Mouse (Mus musculus) right cerebral cortex, postnatal 10 days (tissue): Measurements from ENCODE around the gene Htra2.

Source experiments
- DNase-seq, 2 experiments: peaks; one replicate each; pipeline ENCODE4 v3.0.0; 2021; ENCODE audit warnings: low spot score in 2 of 2

Gene Htra2

GRCm38 (mm10) chr6:83054871-83055431, at the start of gene Htra2:
Htra2 (minus strand) TSS chr6:83055273.
- DNase-seq: peak in 1 of 2 experiments; percentile 54

GRCm38 (mm10) chr6:83104158-83104557, 49.1 kb upstream of the Htra2 start:
- peak; percentile 60 to 84 for DNase-seq

- DNase-seq: peak in 1 of 2 experiments; percentile 56
Measured at GRCm38 (mm10) chr6:83103130-83103650, 48.1 kb upstream of the Htra2 start.

GRCm38 (mm10) chr6:83101688-83102556, 46.8 kb upstream of the Htra2 start:
- DNase-seq: peak; percentile 69 to 71

GRCm38 (mm10) chr6:83101316-83101687, 46.2 kb upstream of the Htra2 start, which contains the start of the genes Ccdc142 and Gm42688:
Ccdc142 (plus strand) TSS chr6:83101601.
Gm42688 (plus strand) TSS chr6:83101617.
- peak; percentile 92 to 95 for DNase-seq

GRCm38 (mm10) chr6:83098411-83098810, 43.3 kb upstream of the Htra2 start:
- DNase-seq: no peak

- no peak for DNase-seq
Measured at GRCm38 (mm10) chr6:83095968-83096367, 40.9 kb upstream of the Htra2 start.

- DNase-seq: no peak
Measured at GRCm38 (mm10) chr6:83092416-83093127, 37.5 kb upstream of the Htra2 start.

GRCm38 (mm10) chr6:83087926-83088260, 32.8 kb upstream of the Htra2 start:
- no peak for DNase-seq

GRCm38 (mm10) chr6:83087205-83087925, 32.3 kb upstream of the Htra2 start:
- no peak for DNase-seq

- DNase-seq: no peak
Measured at GRCm38 (mm10) chr6:83086121-83087035, 31.3 kb upstream of the Htra2 start, which contains the start of gene Lbx2. Lbx2 (plus strand) TSS chr6:83086367.

- no peak for DNase-seq
Measured at GRCm38 (mm10) chr6:83084477-83084876, 29.4 kb upstream of the Htra2 start.

GRCm38 (mm10) chr6:83083497-83083896, 28.4 kb upstream of the Htra2 start:
- no peak for DNase-seq

- DNase-seq: no peak
Measured at GRCm38 (mm10) chr6:83080210-83080609, 25.1 kb upstream of the Htra2 start.

GRCm38 (mm10) chr6:83078324-83078858, 23.3 kb upstream of the Htra2 start:
- DNase-seq: peak; percentile 98 to 100

GRCm38 (mm10) chr6:83077630-83078323, 22.7 kb upstream of the Htra2 start, which contains the start of gene Pcgf1:
Pcgf1 (plus strand) TSS chr6:83077869.
- no peak for DNase-seq

- DNase-seq: no peak
Measured at GRCm38 (mm10) chr6:83074979-83075378, 19.9 kb upstream of the Htra2 start.

GRCm38 (mm10) chr6:83071220-83071619, 16.1 kb upstream of the Htra2 start:
- DNase-seq: no peak
